Mouse (Mus musculus): ENCODE results near the gene Gm21992. TPM values are rescaled to one million over a fixed set of nuclear protein-coding genes. Genes with fewer than 3 reads are reported as not detected.
A peak's percentile ranks its signal among the peaks of the same experiment; 100 is the strongest.

Gm21992 gene
- polyA plus RNA-seq, 1 experiment from 2014 or later, result 33.8 TPM

DNA sequence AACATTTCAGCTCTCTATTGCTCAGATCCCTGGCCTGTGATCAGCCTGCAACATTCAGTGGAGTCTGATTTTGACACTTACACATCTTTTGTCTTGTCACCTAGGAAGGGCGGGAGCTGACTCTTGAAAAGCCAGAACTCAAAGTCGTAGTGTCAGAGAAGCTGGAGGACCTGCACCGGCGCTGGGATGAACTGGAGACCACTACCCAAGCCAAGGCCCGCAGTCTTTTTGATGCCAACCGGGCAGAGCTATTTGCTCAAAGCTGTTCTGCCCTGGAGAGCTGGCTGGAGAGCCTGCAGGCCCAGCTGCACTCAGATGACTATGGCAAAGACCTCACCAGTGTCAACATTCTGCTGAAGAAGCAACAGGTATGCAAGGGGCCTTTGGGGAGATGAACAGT, 69.2 kb downstream of the Gm21992 start:
- Histone ChIP-seq H3K4me1 (no peaks in the 10 kb centered on the region), H3K27ac (no peak overlapping the region), H3K4me3 (no peak overlapping the region), H3K27me3 (ENCODE audit: low read depth, poor library complexity, severe bottlenecking) (no peaks in the 10 kb centered on the region), H3K36me3 (peaks cover 57% of the 10 kb centered on the region), H3K9me3 (replicated peaks) (no peaks in the 10 kb centered on the region)
- 92% methylated on average over 6 of the region's 6 CpGs for WGBS
- no peak for DNase-seq (ENCODE audit: low spot score)

DNA sequence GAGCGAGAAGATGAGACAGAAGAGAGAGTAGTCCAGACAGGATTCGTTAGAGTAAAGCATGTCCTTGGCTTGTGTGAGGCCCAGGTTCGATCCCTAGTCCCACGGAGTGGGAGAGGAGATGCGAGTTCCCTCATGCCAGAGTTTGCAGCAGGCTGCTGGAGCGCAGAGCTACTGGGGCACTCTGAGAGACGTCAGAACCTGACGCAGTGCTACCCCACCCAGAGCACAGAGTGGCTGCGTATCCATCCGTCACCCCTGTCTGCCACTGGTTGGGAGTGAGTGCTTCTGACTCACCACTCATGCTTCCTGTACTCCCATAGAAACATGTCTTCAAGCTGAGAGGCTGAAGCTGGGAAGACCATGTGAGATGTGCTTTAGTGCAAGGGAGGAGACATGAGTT, 69.9 kb downstream of the Gm21992 start:
- H3K4me1 ChIP-seq, result no peaks in the 10 kb centered on the region
- no peak overlapping the region for H3K27ac ChIP-seq
- H3K9me3 ChIP-seq (replicated peaks), result no peaks in the 10 kb centered on the region
- H3K4me3 ChIP-seq, result no peak overlapping the region
- peaks cover 56% of the 10 kb centered on the region for H3K36me3 ChIP-seq
- DNase-seq (ENCODE audit: low spot score), result no peak
- WGBS, result 80% methylated on average over 10 of the region's 10 CpGs
- H3K27me3 ChIP-seq (ENCODE audit: low read depth, poor library complexity, severe bottlenecking), result no peaks in the 10 kb centered on the region

DNA sequence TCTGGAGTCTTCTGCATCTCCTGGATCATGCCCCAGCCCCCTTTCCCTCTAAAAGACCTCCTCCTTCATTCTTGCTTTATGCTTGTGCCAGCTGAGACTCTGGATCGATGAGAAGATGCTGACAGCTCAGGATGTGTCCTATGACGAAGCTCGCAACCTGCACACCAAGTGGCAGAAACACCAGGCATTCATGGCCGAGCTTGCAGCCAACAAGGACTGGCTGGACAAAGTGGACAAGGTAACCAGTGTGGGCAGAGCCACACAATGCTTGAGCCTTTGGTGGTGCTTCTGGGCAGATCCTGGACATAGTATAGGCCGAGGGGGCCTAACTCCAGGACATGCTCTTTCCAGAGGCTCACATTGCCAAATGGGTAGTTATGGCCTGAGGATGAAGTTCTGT, 71.7 kb downstream of the Gm21992 start:
- WGBS, result 87% methylated on average over 5 of the region's 5 CpGs
- no peak overlapping the region for H3K4me3 ChIP-seq
- no peak for DNase-seq (ENCODE audit: low spot score)
- no peaks in the 10 kb centered on the region for H3K9me3 ChIP-seq (replicated peaks)
- H3K36me3 ChIP-seq, result peaks cover 46% of the 10 kb centered on the region
- no peak overlapping the region for H3K27ac ChIP-seq
- H3K27me3 ChIP-seq (ENCODE audit: low read depth, poor library complexity, severe bottlenecking), result no peaks in the 10 kb centered on the region
- H3K4me1 ChIP-seq, result no peaks in the 10 kb centered on the region

DNA sequence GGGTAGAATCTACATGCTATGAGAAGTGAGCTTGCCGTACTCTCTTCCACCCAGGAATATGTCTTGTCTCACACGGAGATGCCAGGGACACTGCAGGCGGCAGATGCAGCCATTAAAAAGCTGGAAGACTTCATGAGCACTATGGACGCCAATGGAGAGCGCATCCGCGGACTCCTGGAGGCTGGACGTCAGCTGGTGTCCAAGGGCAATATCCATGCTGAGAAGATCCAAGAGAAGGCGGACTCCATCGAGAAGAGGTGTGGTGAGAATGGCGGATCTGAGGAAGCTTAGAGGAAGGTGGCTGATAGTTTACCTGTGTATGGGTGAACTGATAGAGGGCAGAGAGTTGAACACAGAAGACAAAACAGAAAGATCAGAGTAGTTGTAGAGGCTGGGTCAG, 72.4 kb downstream of the Gm21992 start:
- H3K9me3 ChIP-seq (replicated peaks), result no peaks in the 10 kb centered on the region
- no peaks in the 10 kb centered on the region for H3K27me3 ChIP-seq (ENCODE audit: low read depth, poor library complexity, severe bottlenecking)
- no peak overlapping the region for H3K4me3 ChIP-seq
- no peak overlapping the region for H3K27ac ChIP-seq
- WGBS, result 90% methylated on average over 11 of the region's 11 CpGs
- DNase-seq (ENCODE audit: low spot score), result no peak
- no peaks in the 10 kb centered on the region for H3K4me1 ChIP-seq
- H3K36me3 ChIP-seq, result peaks cover 46% of the 10 kb centered on the region

DNA sequence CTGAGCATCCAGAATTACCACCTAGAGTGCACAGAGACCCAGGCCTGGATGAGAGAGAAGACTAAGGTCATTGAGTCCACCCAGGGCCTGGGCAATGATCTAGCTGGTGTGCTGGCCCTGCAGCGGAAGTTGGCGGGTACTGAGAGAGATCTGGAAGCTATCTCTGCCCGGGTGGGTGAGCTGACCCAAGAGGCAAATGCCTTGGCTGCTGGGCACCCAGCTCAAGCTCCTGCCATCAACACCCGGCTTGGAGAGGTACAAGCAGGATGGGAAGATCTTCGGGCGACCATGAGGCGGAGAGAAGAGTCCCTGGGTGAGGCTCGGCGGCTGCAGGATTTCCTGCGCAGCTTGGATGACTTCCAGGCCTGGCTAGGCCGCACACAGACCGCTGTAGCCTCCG, 73.5 kb downstream of the Gm21992 start:
- H3K36me3 ChIP-seq, result peaks cover 51% of the 10 kb centered on the region
- DNase-seq (ENCODE audit: low spot score), result no peak
- H3K4me1 ChIP-seq, result no peaks in the 10 kb centered on the region
- no peak overlapping the region for H3K27ac ChIP-seq
- no peak overlapping the region for H3K4me3 ChIP-seq
- no peaks in the 10 kb centered on the region for H3K9me3 ChIP-seq (replicated peaks)
- no peaks in the 10 kb centered on the region for H3K27me3 ChIP-seq (ENCODE audit: low read depth, poor library complexity, severe bottlenecking)
- WGBS, result 92% methylated on average over 13 of the region's 13 CpGs

DNA sequence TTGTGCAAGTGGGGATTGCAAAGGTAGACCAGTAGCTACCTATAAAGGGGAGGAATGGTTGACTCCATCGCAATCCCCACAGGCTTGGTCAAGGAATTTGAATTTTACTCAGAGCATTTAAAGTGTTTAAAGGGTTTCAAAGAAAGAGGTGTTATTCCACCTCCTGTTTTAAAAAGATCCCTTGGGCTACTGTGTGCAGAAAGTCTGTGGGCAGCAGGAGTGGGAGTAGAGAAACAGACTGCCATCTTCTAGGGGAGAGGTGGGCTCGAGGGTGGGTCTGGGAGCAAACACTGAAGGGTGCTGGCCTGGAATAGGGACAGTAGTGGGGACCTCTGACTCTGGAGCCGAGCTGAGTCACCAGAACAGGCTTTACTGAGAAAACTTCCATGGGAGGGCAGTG, 78.4 kb downstream of the Gm21992 start:
- Histone ChIP-seq H3K9me3 (replicated peaks) (no peaks in the 10 kb centered on the region), H3K27ac (no peak overlapping the region), H3K4me3 (no peak overlapping the region), H3K27me3 (ENCODE audit: low read depth, poor library complexity, severe bottlenecking) (no peaks in the 10 kb centered on the region), H3K4me1 (no peaks in the 10 kb centered on the region), H3K36me3 (peaks cover 42% of the 10 kb centered on the region)
- no peak for DNase-seq (ENCODE audit: low spot score)
- 89% methylated on average over 3 of the region's 3 CpGs for WGBS

DNA sequence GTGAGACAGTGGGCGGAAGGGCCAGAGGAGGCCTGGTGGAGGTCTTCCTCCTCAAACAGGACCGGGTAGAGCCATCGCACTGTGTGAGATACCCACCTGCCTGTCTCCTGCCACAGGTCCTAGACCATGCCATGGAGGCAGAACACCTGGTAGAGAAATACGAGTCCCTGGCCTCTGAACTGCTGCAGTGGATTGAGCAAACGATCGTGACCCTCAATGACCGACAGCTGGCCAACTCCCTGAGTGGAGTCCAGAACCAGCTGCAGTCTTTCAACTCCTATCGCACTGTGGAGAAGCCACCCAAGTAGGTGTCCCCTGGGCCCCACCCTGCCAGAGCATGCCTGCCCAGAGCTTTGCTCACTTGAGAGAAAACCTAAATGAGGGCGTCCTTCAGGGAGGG, 82.2 kb downstream of the Gm21992 start:
- Histone ChIP-seq H3K4me3 (no peak overlapping the region), H3K36me3 (peaks cover 28% of the 10 kb centered on the region), H3K27me3 (ENCODE audit: low read depth, poor library complexity, severe bottlenecking) (no peaks in the 10 kb centered on the region), H3K27ac (no peak overlapping the region), H3K9me3 (replicated peaks) (no peaks in the 10 kb centered on the region), H3K4me1 (no peaks in the 10 kb centered on the region)
- 87% methylated on average over 9 of the region's 9 CpGs for WGBS
- no peak for DNase-seq (ENCODE audit: low spot score)

DNA sequence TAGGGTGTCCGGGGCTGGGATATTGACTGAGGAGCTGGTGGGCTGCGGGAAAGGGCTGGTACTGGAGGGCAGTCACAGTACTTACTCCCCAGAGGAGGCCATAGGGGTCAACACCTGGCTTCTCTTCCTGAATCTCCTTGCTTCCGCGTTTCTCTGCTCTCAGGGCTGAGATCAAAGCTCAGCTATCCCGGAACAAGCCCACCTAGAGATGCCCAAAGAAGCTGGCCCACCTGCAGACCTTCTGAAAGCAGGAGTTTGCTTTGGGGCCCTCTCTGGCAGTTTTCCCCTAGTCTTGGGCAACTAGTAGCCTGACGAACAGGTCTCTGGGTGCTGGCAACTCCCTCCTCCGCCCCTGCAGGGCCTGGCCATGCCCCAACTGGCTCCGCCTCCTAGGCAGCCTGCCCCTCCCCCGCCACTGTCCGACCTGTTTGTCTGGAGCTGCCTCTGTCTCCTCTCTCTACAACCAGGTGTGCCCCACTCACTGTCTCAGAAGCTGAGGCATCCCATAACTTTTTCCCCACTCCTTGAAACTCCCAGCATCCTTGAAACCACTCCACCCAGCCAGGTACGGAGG, 90.7 kb downstream of the Gm21992 start:
- WGBS, result 11% methylated on average over 11 of the region's 11 CpGs
- peaks cover 26% of the 10 kb centered on the region for H3K27me3 ChIP-seq (ENCODE audit: low read depth, poor library complexity, severe bottlenecking)
- H3K4me1 ChIP-seq, result peaks cover 33% of the 10 kb centered on the region
- peak overlapping the region; percentile 18 for H3K4me3 ChIP-seq
- H3K36me3 ChIP-seq, result 0 out of 2 replicates have a peak, but pooled peaks cover 4% of the 10 kb centered on the region
- DNase-seq (ENCODE audit: low spot score), result peak; percentile 46
- H3K9me3 ChIP-seq (replicated peaks), result no peaks in the 10 kb centered on the region
- peak overlapping the region; percentile 37 for H3K27ac ChIP-seq

DNA sequence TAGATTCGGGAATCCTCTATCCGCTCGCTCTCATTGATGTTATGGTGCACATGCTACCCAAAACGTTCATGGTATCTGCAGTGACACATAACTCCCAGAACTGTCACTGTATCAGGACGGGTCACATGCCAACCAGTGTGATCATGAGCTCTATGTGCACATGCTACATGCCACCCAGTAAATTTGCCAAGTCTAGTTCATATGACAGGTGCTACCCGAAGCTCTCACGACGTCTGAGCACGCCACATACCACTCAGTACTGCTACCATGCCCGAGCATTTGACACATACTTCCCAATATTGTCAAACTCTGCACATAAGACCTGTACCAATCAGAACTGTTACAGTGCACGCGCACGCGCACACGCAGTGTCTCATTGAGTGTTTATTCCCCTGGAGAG, 91.3 kb downstream of the Gm21992 start:
- Histone ChIP-seq H3K4me3 (no peak overlapping the region), H3K27me3 (ENCODE audit: low read depth, poor library complexity, severe bottlenecking) (peaks cover 29% of the 10 kb centered on the region), H3K4me1 (peaks cover 33% of the 10 kb centered on the region), H3K9me3 (replicated peaks) (no peaks in the 10 kb centered on the region), H3K27ac (no peak overlapping the region), H3K36me3 (0 out of 2 replicates have a peak, but pooled peaks cover 4% of the 10 kb centered on the region)
- no peak for DNase-seq (ENCODE audit: low spot score)
- WGBS, result 84% methylated on average over 15 of the region's 15 CpGs

DNA sequence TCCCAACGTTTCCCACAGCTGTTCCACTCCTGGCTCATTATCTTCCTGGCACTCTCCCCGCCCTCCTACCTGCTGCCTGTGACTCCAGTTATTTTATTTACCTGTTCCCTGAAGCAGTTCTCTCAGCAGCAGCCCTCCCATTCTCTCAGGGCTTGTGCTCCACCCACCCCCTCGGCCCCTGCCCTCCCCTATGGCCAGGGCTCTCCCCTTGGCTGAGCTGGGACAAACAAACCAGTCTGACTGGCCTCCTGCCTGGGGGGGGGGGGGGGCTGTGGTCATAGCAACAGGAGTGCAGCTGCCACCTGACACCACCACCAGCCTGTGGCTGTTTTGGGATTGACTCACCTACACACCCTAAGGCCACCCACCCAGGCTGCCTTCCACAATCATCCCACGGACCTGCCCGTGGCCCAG, 92.1 kb downstream of the Gm21992 start:
- Histone ChIP-seq H3K4me3 (peak overlapping the region; percentile 5; the same call in 1 of the 2 replicates), H3K27ac (no peak overlapping the region), H3K36me3 (no peaks in the 10 kb centered on the region), H3K4me1 (peaks cover 33% of the 10 kb centered on the region), H3K9me3 (replicated peaks) (no peaks in the 10 kb centered on the region), H3K27me3 (ENCODE audit: low read depth, poor library complexity, severe bottlenecking) (peaks cover 36% of the 10 kb centered on the region)
- 26% methylated on average over 5 of the region's 5 CpGs for WGBS
- peak; percentile 61 for DNase-seq (ENCODE audit: low spot score)

DNA sequence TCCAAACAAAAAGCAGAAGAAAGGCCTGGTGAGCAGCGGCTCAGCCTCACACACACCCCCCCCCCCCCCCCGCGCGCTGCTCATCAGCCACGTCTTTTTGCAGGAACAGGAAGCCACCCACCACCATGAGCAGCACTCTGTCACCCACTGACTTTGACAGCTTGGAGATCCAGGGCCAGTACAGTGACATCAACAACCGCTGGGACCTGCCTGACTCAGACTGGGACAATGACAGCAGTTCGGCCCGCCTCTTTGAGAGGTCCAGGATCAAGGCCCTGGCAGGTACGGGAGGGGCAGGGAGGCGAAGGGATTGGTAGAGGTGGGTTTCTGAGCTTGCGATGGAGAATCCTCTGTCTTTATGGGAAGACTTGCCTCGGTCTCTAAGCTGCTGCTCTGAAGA, 92.7 kb downstream of the Gm21992 start:
- Histone ChIP-seq H3K4me1 (peaks cover 39% of the 10 kb centered on the region), H3K4me3 (no peak overlapping the region), H3K27ac (no peak overlapping the region), H3K9me3 (replicated peaks) (no peaks in the 10 kb centered on the region), H3K36me3 (no peaks in the 10 kb centered on the region), H3K27me3 (ENCODE audit: low read depth, poor library complexity, severe bottlenecking) (peaks cover 43% of the 10 kb centered on the region)
- 29% methylated on average over 11 of the region's 12 CpGs for WGBS
- no peak for DNase-seq (ENCODE audit: low spot score)

DNA sequence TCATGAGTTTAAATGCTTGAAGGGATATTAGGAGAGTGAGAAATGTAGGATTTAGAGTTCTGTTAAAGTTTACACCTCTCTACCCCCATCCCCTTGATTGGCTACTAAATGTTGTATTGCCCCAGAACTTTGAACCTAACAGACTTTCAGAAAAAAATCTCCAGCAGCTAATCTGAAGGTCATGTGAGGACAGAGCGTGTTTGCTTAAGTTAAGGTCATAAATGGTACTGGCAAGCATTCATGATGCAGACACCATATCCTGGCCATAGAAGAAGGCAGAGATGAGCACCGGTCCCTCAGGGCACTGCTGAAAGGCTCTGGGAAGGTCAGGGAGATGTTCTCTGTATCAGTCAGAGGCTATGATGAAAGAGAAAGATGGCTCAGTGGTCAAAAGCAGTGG, 94.1 kb downstream of the Gm21992 start:
- Histone ChIP-seq H3K4me3 (no peak overlapping the region), H3K27me3 (ENCODE audit: low read depth, poor library complexity, severe bottlenecking) (peaks cover 57% of the 10 kb centered on the region), H3K9me3 (replicated peaks) (no peaks in the 10 kb centered on the region), H3K27ac (no peak overlapping the region), H3K36me3 (no peaks in the 10 kb centered on the region), H3K4me1 (peaks cover 53% of the 10 kb centered on the region)
- 97% methylated on average over 2 of the region's 2 CpGs for WGBS
- DNase-seq (ENCODE audit: low spot score), result no peak

DNA sequence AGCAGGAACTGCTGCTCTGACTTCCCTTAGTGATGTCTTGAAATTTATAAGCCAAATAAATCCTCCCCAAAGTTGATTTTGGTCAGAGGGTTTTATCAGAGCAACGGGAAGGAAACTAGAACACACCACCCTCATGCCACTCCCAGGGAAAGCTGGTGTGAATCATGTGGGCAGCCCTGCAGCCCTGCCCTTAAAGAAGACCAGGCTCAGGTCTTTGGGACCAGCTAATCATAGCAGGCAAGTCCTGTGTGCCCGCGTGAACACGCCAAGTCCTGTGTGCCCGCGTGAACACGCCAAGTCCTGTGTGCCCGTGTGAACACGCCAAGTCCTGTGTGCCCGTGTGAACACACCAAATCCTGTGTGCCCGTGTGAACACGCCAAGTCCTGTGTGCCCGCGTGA, 94.7 kb downstream of the Gm21992 start:
- Histone ChIP-seq H3K36me3 (no peaks in the 10 kb centered on the region), H3K4me3 (no peak overlapping the region), H3K27ac (no peak overlapping the region), H3K4me1 (peaks cover 56% of the 10 kb centered on the region), H3K9me3 (replicated peaks) (no peaks in the 10 kb centered on the region), H3K27me3 (ENCODE audit: low read depth, poor library complexity, severe bottlenecking) (peaks cover 57% of the 10 kb centered on the region)
- 96% methylated on average over 14 of the region's 14 CpGs for WGBS
- no peak for DNase-seq (ENCODE audit: low spot score)

DNA sequence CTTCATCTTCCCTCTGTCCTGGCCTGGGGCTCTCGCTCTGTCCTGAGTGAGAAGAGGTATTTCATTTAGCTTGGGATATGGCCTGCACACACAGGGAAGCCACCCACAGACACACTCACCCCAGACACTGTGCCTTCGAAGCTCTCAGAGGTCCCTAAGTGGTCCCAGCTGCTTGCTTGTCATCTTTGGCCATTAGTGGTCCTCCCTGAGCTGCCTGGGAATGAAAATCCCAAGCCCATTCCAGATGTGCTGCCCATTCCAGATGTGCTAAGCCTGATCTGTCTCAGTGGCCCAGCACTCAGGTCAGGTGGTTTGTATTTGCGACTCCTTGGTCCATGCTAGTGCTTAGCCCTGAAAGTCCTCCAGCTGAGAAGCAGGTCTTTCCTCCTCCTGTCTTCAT, 97.5 kb downstream of the Gm21992 start:
- H3K36me3 ChIP-seq, result no peaks in the 10 kb centered on the region
- no peak for DNase-seq (ENCODE audit: low spot score)
- no peak overlapping the region for H3K4me3 ChIP-seq
- WGBS, result 33% methylated on average over 3 of the region's 3 CpGs
- peaks cover 35% of the 10 kb centered on the region for H3K4me1 ChIP-seq
- no peak overlapping the region for H3K27ac ChIP-seq
- H3K9me3 ChIP-seq (replicated peaks), result no peaks in the 10 kb centered on the region
- peaks cover 67% of the 10 kb centered on the region for H3K27me3 ChIP-seq (ENCODE audit: low read depth, poor library complexity, severe bottlenecking)
